Mouse (Mus musculus) embryonic fibroblast, embryonic 13.5 days (primary cell): Measurements from ENCODE around the gene Gnat1.

Source experiments
- CTCF ChIP-seq: IDR thresholded peaks from 2 replicates; pipeline ENCODE4 v1.5.1; 2011; ENCODE audit warnings: mild to moderate bottlenecking, control low read depth, low read length, moderate library complexity, borderline replicate concordance; ENCODE audit not compliant: insufficient read depth
- POLR2A ChIP-seq: IDR thresholded peaks from 2 replicates; pipeline ENCODE4 v1.6.1; 2011; ENCODE audit warnings: low read depth, mild to moderate bottlenecking, control low read depth, low read length, moderate library complexity

DNA sequence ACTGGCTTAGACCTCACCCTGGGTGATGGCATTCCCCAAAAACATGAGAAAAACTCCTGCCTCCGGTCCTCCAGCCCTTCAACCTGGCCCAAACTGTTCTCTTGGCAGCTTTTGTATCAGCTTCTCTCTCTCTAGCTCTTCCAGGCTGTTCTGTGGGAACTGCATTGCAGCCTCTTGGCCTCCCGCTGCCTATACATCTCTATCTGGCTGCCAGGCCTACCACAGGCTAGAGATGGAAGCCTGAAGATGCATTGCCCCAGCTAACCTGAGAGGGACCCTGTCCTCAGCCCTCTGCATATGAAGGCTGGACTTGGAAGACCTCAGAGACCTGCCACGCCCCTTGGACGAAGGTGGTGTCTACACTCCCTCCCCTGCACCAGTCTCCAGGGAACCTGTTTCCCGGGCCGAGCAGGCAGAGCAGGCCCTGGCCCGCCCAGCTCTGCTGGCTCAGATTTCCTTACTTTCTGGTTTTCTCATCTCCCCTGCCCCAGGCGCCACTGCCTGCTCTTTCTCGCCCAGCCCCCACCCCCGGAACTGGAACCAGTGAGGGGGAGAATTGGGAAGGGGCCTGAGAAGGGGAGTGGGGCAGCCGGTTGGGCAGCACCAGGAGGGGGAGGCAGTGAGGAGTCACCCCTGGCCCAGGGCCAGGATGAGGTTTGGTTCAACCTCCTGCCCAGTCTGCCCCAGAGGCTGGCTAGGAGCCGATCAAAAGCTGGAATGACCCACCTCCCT is 34.9 kb upstream of the Gnat1 start:
- TF ChIP-seq CTCF: no peak
- TF ChIP-seq POLR2A: no peak
